Mouse (Mus musculus) spleen, embryonic (tissue): ENCODE data around the gene Hspa1l.
"Not testable (repeated sequence)": the region's sequence is repeated elsewhere in the genome, so short reads cannot be mapped to it uniquely, and the experiment has no call there.

ENCODE experiments used
- CTCF ChIA-PET: fragments of 350-600 bp; sonication (Branson Sonifier 250); formaldehyde crosslinking; loops from one replicate; lab custom pipeline; 2022; lab: Charles Lee

The Hspa1l gene

DNA sequence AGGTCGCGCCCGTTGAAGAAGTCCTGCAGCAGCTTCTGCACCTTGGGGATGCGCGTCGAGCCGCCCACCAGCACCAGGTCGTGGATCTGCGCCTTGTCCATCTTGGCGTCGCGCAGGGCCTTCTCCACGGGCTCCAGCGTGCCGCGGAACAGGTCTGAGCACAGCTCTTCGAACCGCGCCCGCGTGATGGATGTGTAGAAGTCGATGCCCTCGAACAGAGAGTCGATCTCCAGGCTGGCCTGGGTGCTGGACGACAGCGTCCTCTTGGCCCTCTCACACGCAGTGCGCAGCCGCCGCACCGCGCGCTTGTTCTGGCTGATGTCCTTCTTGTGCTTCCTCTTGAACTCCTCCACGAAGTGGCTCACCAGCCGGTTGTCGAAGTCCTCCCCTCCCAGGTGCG, 1.7 kb upstream of the Hspa1l start:
- CTCF ChIA-PET = not testable (repeated sequence)

DNA sequence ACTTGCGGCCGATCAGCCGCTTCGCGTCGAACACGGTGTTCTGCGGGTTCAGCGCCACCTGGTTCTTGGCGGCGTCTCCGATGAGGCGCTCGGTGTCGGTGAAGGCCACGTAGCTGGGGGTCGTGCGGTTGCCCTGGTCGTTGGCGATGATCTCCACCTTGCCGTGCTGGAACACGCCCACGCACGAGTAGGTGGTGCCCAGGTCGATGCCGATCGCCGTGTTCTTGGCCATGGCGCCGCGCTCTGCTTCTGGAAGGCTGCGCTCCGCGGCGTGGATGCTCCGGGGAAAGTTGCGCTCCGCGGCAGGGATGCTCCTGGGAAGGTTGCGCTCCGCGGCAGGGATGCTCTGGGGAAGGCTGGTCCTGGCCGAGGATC, 822 bp upstream of the Hspa1l start:
- CTCF ChIA-PET = interaction anchor here (1.2 kb wide), 1 partner anchor 9 kb away, joined by 3 read pairs; no protein-coding TSS in a partner anchor

DNA sequence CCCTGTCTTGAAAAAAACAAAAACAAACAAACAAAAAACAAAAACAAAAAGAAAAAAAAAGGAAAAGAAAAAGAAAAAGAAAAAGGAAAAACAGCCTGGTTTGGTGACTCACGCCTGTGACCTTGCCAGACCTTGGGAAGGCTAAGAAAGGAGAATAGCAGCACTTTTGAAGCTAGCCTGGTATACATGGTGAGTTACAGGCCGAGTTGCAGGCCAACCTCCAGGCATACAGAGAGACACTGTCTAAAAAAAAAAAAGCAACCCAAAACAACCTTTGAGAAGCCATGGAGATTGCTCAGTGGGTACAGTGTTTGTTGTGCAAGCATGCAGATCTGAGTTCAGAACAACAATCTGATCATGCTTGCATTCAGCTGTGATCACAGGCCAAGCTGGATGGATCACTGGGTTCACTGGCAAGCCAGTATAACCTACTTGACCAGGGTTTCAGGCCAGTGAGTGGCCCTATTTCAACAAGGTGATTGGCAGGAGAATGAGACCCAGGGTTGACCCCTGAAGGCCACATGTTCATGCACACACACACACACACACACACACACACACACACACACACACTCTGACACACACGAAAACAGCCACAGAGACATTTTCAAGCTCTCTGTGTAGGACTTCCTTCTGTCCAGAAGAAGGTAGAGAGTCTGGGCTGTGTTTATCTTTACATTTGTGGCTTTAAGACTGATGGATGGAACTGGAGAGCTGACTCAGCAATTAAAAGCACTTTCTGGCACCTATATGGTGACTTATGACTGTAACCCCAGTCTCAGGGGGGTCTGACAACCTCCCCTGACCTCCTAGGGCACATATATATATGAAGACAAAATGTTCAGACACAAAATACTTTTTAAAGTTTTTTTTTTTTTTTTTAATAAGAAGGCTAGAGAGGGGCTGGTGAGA, 3.3 kb downstream of the Hspa1l start:
- CTCF ChIA-PET = no interaction called here

DNA sequence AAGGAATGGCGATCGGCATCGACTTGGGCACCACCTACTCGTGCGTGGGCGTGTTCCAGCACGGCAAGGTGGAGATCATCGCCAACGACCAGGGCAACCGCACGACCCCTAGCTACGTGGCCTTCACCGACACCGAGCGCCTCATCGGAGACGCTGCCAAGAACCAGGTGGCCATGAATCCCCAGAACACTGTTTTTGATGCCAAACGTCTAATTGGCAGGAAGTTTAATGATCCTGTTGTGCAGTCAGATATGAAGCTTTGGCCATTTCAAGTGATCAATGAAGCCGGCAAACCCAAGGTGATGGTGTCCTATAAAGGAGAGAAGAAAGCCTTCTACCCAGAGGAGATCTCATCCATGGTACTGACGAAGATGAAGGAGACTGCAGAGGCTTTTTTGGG, 4.5 kb downstream of the Hspa1l start:
- CTCF ChIA-PET = no interaction called here

DNA sequence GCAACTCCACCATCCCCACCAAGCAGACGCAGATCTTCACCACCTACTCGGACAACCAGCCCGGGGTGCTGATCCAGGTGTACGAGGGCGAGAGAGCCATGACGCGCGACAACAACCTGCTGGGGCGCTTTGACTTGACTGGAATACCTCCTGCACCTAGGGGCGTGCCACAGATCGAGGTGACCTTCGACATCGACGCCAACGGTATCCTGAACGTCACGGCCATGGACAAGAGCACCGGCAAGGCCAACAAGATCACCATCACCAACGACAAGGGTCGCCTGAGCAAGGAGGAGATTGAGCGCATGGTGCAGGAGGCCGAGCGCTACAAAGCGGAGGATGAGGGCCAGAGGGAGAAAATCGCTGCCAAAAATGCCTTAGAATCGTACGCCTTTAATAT, 5.7 kb downstream of the Hspa1l start:
- CTCF ChIA-PET = interaction anchor here (0.6 kb wide), 1 partner anchor 53 kb away, joined by 3 read pairs; no protein-coding TSS in a partner anchor

DNA sequence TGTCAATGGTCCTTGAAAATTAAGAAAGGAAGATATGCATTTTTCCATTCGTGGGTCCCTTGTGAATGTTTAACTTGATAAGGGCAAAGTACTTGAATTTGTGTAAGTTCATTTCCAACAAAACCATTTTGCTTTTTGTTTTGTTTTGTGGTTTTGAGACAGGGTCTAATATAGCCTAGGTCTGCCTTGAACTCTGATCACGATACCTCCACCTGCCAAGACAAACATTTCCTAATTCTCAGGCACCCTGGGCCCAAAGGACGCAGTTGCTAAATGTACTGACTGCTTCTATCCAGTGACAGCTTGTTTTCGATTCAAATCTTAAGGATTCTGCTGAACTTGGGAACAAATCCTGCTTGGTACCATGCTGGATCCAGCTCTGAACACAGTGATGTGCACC, 7.1 kb downstream of the Hspa1l start:
- CTCF ChIA-PET = no interaction called here

DNA sequence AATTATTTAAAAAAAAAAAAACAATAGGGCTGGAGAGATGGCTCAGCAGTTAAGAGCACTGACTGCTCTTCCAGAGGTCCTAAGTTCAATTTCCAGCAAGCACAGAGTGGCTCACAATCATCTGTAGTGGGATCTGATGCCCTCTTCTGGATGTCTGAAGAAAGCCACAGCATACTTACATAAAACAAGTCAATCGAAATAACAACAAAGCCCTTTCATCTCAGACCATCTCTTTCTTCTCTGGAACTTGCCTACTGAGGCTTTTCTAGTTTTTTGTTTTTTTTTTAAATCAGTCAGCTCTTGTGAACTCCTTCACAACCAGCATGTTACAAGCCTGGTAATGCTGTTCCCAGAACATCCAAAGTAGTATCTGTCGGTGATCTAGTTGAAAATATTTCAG, 8.2 kb downstream of the Hspa1l start:
- CTCF ChIA-PET = interaction anchor here (0.7 kb wide), 1 partner anchor 45 kb away, joined by 3 read pairs; no protein-coding TSS in a partner anchor

DNA sequence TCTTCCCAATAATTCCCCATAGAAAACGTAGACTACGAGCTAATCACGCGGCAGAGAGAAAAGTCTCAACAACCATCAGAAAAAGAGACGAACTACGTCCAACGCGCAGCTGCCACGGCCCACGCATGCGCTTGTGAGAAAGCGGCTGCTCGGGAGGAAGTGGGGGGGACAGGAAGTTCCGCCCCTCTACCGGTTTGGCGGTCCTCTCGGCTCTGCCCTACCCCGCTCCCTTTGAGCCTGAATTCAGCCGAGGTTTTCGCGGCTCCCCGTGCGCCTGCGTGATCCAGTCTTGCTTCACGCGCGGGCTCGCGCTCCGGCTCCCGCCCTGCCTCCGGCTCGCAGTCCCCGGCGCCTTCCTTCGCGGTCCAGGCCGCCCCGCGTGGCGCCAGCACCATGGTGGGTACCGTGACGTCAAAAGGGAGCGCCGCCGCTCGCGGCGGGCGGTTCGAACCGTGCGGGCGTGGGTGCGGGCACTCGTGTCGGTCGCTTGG, 9.2 kb downstream of the Hspa1l start, which contains the start of gene Lsm2:
Gene Lsm2 (plus strand): TSS at position 173 of the 491 bp plus-strand sequence.
- CTCF ChIA-PET = interaction anchor here (0.6 kb wide), 1 partner anchor 103 kb away, joined by 10 read pairs; no protein-coding TSS in a partner anchor

DNA sequence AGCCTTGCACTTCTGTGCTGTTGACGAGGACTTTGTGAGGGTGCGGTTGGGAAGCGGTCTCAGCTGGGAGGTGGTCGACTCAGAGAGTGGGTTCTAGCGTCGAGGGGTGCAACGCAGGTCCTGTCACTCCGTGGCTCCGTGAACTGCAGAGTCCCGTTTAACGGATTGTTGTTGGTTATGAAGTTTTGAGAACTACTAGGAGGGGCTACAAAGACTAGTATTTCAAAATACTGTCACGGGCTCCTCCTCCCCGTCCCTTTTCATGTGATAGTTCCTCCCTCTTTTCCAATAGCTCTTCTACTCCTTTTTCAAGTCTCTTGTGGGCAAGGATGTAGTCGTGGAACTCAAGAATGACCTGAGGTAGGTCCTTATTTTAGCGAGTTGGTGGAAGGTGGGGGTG, 9.8 kb downstream of the Hspa1l start:
- CTCF ChIA-PET = interaction anchor here (0.7 kb wide), 1 partner anchor 78 kb away, joined by 3 read pairs; no protein-coding TSS in a partner anchor

DNA sequence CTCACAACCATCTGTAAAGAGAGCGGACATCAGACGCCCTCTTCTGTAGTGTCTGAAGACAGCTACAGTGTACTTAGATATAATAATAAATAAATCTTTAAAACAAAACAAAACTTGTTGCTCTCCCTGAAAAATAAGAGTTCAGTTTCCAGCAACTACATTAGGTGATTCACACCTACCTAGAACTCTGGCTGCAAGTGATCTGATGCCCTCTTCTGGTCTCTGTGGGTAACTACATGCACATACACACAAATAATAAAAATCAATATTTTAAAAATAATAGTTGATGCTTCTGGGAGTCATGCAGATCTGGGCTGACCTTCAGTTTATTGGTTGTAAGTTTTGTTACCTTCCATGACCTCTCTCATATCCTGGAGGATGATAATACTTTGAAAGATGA, 11.7 kb downstream of the Hspa1l start:
- CTCF ChIA-PET = interaction anchor here (1.3 to 1.6 kb wide), 2 partner anchors 15 to 76 kb away, joined by 3 to 5 read pairs; no protein-coding TSS in a partner anchor

DNA sequence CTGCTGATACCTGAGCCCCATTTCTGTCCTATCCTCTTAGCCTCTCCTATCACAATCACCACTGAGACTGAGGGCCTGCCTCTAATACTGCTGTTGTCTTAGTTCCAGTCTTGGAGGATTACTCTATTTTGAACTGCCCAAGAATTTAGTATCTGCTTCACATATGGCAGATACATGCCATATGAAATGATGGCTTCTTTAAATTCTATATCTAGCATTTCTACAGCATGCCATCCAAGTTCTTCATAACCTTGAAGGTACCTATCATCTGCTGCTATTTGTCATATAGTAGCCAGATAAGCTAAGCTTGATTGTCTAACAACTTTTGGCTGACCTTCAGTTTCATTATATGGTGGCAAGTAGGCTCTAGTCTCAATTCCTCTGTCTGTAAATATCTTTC, 22.2 kb downstream of the Hspa1l start:
- CTCF ChIA-PET = interaction anchor here (0.6 to 0.7 kb wide), 2 partner anchors 398 to 501 kb away, joined by 3 to 11 read pairs; no protein-coding TSS in a partner anchor

DNA sequence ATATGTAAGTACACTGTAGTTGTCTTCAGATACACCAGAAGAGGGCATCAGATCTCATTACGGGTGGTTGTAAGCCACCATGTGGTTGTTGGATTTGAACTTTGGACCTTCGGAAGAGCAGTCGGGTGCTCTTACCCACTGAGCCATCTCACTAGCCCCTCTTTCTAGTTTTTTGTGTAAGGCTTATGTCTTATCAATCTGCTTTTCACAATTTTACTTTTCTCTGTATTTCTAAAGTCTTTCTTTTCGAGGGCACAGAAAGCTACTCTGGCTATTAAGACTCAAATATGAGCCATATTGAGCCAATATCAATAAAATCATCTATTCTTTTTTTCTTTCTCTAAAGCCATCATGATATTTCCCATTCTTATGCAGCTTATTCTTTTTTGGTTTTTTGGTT, 22.7 kb downstream of the Hspa1l start:
- CTCF ChIA-PET = interaction anchor here (0.7 kb wide), 1 partner anchor 501 kb away, joined by 3 read pairs; no protein-coding TSS in a partner anchor

DNA sequence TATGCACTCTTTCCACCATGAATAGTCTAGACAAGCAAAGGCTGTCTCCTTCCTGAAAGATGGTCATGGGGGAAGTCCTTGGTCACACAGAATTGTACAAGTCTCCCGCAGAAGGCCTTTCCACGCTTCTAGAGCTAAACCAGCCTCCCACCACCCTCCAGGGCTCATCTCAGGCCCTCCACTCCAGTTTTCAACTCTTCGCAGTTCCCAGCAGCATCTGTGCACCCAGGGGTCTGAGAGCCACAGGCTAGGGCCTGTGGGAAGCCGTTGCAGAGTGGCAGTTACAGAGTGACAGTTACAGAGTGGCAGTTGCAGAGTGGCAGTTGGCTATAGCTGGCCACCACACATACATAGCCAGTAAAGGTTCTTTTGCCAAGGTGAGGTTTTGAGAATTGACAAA, 23.4 kb downstream of the Hspa1l start:
- CTCF ChIA-PET = not testable (repeated sequence)

DNA sequence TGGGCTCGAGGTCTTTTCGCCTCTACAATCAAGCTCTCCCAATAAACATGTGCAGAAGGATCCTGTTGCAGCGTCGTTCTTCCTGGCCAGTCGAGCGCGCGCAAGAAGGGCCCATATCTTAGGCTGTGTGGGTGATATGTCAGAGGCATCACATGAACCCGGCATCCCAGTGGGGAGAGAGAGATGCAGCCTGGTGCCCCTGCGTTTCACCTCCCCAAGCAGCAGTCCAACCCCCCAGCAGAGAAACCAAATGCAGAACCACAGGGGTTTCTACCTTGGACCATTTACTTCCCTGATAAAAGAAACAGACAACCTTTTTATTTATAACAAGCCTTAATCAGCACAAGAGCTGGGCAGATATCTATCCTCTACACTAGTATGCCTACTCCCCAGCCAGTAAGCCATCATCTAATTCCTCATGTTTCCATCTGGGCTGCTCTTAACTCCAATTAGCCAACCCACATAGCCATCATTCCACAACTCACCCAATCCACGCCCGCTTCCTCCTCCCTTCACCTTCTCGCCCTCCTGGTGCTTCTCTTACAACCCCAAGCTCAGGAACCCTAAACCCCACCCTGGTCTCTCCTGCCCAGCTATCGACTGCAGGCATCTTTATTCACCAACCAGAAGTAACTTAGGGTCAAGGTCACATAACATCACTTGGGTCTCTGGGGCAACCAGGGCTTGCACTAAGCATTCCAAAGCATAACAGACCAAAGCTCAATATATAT, 24.1 kb downstream of the Hspa1l start:
- CTCF ChIA-PET = no interaction called here

DNA sequence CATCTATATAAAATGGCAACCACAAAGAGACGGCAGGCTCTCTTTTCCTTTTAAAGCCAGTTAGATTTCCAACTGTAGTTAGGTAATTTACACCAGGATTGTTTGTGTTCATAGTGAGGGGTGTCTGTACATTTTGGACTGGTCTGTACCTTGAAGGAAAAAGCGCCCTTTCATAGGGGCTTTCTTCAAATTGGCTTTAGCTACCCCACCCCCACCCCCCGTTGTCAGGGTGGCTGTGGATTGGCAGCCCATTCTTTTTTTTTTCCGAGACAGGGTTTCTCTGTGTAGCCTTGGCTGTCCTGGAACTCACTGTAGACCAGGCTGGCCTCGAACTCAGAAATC, 24.6 kb downstream of the Hspa1l start:
- CTCF ChIA-PET = interaction anchor here (0.6 kb wide), 1 partner anchor 75 kb away, joined by 3 read pairs; no protein-coding TSS in a partner anchor

DNA sequence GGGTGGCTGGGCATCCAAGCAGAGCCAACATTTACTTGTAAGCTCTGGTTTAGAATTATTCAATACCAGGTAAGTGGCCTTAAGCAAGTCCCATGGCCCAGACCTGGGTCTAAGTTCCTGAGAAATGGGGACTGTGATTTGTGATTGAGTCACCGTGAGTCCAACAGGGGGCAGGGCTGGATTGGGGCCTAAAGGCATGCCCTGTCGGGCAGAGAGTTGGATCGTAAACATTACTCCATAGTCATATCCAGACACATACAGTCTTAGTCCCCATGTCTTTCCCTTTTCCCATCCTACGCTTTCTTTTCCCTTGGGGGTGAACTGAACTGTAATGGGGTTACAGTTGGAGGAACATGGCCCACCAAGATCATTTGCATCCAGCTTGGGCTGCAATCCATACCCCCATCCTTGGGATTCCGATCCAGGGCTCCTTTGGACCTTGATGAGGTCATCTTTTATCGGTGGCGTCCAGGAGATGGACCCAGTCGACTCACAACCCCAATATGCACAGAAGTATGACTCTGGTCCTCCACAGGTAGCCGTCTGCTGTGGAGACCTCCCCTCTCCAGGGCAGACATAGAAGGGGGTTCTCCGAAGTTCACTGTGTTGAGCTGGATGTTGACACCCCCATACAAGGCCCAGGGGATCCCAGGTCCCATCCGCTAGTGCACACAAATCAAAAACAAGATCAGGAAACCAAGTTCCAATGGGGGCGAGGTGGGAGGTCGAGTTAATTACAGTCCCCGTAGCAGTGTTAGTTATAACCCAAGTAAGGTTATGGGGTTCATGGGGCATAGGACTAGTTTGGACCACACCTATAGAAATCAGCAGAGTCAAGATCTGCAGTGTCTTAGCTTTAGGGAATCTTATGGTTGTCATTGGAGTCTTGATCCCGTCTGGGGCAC, 26.3 kb downstream of the Hspa1l start:
- CTCF ChIA-PET = interaction anchor here (0.6 to 1.3 kb wide), 2 partner anchors 15 to 56 kb away, joined by 3 to 5 read pairs; no protein-coding TSS in a partner anchor

DNA sequence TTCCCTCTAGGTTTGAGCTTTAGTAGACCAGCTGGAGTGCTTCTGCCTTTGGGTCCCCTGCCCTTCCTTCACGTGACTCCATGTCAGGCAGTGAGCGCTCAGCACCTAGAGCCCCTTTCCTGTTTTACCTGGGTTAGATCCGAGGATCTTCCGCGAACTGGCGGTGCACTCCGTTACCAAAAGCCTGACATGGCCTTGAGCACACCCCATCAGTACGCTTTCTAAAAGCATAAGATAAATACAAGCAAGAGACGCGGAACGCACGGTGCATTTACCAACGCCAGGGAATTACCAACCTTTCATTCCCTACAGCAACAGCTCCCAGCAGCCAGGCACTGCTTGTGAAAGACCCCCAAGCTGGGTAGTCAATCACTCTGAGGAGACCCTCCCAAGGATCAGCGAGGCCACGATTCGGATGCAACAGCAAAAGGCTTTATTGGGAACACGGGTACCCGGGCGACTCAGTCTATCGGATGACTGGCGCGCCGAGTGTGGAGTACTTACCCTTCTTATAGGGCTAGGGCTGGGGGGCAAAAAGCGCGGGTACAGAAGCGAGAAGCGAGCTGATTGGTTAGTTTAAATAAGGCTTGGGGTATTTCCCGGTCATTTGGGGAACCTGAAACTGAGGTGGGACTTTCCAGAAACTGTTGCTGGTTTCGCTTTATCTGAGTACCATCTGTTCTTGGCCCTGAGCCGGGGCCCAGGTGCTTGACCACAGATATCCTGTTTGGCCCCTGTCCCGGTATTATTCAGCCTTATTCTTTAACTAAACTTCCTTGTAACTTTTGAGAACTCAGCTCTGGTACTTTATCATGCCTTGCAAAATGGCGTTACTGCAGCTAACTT, 27.6 kb downstream of the Hspa1l start:
- CTCF ChIA-PET = interaction anchor here (0.5 to 1.3 kb wide), 2 partner anchors 16 to 136 kb away, joined by 3 to 4 read pairs; no protein-coding TSS in a partner anchor

DNA sequence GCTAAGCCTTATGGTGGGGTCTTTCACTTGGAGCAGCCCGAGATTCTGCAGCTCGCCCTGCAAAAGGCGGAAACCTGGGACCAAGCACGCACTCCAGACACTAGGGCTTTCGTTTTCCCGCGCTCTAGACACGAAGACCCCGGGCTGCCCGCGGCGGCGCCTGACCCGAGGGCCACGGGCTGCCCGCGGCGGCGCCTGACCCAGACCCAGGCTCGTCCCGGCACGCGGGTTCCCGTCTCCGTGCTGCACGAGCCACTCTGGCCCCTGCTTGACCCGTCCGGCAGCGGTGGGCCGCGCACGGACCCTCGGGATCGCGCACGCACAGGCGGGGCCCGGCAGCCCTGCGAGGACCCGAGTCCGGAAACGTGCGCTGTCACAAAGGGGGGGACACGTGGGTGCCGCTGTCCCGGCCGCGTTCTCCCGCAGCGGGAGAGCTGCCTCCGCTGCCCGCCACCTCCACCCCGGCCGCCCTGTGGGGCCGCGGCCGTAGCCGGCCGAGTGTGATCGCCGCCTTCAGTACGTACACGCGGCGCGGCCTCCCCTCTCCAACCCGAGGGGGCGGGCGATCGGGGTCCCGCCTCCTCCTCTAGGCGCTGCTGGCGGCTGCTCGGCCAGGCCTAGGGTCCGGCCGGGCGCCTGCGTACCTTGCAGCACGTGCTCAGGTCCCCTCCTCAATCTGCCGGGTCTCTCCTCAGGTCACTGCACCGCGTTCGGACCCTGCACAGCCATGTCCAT, 28.4 kb downstream of the Hspa1l start, which contains the start of gene Vars:
Gene Vars (plus strand): TSS at position 271 of the 735 bp plus-strand sequence.
- CTCF ChIA-PET = no interaction called here
